Mouse (Mus musculus) liver, postnatal 0 days (tissue): ENCODE measurements around the gene Sumf1.

ENCODE experiments used
- CTCF ChIP-seq: sonication (generic); IDR thresholded peaks from 2 replicates; pipeline ENCODE4 v1.5.1; 2016; ENCODE audit warnings: antibody characterized with exemption, low read depth
- EP300 ChIP-seq: IDR thresholded peaks from 2 replicates; pipeline ENCODE4 v1.6.1; 2016; ENCODE audit warnings: antibody characterized with exemption, low read depth, mild to moderate bottlenecking

DNA sequence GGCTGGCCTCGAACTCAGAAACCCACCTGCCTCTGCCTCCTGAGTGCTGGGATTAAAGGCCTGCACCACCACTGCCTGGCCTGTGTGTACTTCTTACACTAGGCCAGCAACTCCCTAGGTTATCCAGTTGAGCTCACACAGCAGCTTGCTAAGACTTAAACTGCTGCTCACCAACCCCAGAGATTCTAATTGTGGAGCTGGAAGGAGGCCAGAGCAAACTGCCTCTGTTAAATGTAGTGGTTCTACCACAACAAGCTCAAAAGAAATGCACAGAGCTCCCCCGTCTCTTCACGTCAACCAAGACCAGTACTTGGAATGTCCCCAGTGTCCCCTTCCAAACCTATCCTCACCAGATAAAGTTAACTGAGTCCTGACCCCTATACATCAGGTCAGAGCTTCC is 11.2 kb downstream of the Sumf1 start:
- TF ChIP-seq CTCF (no peak), EP300 (no peak)
